Mouse (Mus musculus) adrenal gland, adult 8-10 months (tissue): Measurements from ENCODE around the gene Mapkapk2. TPM values are rescaled to one million over a fixed set of nuclear protein-coding genes. Genes with fewer than 3 reads are reported as not detected.
"Not testable (repeated sequence)": the region's sequence is repeated elsewhere in the genome, so short reads cannot be mapped to it uniquely, and the experiment has no call there.

Experiments used
- DNase-seq: peaks from one replicate; pipeline ENCODE4 v3.0.0; 2022
- total RNA-seq, 4 experiments: library from RNA; stranded (reverse); gene quantifications; 2 replicates each; pipeline ENCODE4 v1.2.4; 2022

The Mapkapk2 gene
- 100 to 1,000 TPM; 155 to 174 (median 159) TPM for total RNA-seq

DNA sequence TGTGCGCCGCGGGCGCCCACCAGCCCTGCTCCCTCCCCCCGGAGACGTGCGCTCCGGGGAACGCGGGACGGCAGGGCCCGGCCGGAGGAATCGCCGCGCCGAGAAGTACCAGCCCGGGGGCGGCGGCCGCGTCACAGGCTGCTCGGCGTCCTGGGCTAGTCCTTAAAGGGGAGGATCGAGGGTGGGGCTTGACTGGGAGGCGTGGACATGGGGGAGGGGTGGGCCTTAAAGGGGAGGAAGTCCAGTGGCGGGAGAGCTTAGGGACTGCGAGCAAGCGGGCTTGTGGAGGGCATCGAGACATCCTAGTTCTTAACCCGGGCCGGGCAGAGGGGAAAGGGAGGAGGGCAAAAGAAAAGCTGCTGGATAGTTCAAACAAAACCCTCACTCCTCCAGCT lies at the start of gene Mapkapk2:
Gene Mapkapk2, minus strand, starts transcription at position 127 of the 395 bp plus-strand sequence.
- DNase-seq: peak; percentile 86

- no peak for DNase-seq
Observed at GRCm38 (mm10) chr1:131146181-131146614, 48.6 kb upstream of the Mapkapk2 start.

DNA sequence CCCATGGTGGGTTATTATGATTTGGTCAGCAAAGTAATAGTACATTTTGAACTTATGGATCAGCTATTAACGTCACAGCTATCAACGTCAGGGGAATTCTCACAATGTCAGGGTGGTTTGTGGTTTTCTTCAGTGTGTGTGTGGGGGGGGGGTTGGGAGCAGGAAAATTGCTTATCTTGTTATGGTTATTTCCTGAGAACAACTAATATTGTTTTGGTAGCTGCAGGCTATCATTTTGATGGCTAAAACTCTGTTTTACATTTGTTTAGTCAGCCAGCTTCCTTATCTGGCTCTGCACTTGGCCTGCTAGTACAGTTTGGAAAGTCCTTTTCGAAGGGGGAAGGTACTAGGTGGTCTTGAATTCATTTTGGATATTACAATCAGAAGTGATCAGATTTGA lies 47.6 kb upstream of the Mapkapk2 start:
- not testable (repeated sequence) for DNase-seq

DNA sequence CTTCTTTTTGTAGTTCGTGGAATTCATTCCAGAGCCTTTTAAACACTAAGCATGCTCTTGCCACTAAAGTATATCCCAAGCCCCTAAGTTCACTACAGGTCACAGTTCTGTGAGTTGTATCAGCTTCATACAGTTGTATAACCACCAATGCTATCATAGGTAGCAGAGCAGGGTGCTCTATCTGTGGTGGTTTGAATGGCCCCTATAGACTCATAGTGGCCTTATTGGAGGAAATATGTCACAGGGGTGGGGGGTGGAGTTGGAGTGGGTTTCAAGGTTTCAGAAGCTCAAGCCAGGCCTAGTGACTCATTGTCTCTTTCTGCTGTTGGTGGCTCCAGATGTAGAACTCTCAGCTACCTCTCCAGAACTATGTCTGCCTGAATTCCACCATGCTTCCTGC lies 44.8 kb upstream of the Mapkapk2 start:
- no peak for DNase-seq

DNA sequence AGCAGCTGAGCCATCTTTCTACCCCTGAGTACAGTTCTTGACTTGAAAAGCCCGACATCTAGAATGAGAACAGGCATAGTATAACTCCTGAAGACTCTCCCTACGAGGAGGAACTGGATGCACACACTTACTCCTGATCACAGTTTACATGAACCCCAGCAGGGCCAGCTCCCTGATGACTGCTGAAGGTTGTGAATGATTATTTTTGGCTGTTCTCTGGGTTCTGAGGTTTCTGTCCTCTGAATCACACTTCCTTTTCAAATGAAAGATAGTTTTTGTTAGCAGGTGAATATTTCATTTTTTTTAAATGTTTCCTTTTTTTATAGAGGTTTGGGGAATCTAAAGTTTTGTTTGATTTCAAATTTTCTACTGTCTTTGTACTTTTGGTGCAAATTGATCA lies 43.8 kb upstream of the Mapkapk2 start:
- no peak for DNase-seq

DNA sequence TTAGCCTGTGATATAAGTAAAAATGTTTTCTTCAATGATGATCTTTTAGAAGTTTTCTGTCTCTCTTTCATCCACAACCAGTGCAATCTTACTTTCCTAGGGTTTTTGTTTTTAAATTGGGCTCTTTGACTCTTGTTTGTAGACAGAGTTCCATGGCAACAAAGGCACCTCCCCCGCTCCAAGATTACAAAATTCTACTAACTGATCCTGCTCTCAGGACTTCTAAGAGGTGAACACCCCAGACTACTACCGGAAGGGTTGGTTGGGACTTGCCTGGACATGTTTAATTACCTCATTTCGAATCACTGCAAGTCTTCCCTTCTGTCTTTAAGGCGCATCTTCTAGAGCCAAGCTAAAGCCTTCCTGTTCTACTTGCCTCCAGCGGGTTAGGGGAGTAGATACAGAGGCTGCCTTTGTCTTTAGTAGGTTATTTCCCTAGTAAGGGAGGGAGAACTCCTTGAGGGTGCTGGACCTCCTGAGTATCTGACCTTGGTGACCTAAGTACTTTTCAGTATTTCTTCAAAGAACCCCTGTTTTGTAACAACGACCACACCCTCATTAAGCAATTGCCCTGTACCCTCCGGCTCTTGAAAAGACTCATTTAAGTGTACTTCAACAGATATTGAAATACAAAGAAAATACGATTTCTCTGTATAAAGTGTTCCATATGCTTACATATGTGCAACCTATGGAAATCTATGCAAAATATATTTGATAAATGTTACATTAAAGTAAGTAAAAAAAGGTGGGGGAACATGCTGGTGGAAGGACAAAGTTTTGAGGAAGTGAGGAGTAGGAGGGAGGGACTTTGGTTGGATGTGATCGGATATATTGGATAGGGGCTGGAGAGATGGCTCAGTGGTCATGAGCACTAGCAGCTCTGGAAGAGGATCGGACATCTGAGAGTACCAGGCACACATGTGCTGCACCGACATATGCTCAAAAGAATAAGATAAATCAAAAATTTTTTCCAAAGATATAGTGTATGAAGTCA lies 41.8 kb upstream of the Mapkapk2 start:
- no peak for DNase-seq

DNA sequence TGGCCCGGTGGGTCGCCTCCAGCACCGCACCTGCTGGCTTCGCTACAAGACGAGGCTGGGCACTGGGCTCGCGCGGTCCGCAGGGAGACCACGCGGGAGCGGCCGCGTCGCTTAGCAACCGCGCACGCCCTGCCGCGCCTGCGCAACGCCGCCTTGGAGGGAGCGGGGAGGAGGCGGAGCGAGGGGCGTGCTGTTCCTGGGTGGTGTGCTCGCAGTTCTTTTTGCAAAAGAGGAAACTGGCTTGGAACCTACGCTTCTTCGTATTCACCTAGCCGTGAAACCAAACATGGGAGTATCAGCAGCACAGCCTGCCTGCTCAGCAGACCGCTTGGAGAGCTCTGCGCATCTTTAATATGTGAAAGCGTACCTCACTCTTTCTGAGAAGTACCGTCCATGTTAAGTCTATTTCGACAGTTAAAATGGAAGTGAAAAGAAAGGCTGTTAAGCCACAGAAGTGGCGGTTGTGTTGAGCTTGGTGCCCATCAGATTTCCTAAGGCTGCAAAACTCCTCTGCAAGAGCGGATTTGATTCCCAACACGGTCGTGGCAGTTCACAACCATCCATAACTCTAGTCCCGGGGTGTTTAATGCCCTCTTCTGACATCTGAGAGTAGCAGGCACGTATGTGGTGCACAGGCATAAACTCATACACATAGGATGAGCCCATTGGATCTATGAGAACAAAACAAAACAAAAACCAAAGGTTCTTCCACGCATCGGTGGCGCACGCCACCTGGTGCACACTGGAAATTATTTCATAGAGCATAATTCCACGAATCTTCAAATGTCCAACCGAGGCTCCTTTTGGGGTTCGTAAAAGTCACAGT lies 40.8 kb upstream of the Mapkapk2 start, which contains the start of gene Dyrk3:
Gene Dyrk3, minus strand, starts transcription at position 150 of the 826 bp plus-strand sequence.
- peak; percentile 89 for DNase-seq

- no peak for DNase-seq
Observed at GRCm38 (mm10) chr1:131137717-131138118, 40.1 kb upstream of the Mapkapk2 start.

GRCm38 (mm10) chr1:131137111-131137510 lies 39.5 kb upstream of the Mapkapk2 start:
- DNase-seq: no peak

- DNase-seq: no peak
Observed at GRCm38 (mm10) chr1:131135960-131136629, 38.5 kb upstream of the Mapkapk2 start.

DNA sequence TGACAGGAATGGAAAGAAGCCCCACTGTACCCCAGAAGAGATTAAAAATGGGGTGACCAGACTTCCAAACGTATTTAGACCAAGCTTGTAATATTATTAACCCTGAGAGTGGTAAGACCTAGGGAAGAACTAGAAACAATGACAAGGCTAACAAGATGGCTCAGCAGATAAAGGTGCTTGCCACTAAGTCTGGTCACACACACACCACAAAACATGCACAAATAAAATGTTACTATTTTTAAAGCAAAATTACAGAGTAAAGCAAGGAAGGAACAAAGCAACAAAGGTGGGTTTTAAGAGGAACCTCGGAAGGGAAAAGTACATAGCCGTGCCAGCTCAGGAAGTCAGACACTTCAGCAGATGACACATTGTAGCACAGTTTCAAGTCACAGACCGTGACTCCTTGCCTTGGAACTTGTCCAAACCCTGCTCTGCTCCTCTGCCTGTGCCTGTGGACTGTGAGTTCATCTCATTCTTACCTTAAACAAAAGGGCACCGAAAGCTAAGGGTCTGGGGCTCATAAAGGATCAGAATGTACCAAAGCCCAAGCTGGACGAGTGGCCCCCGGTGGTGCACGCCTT lies 37.4 kb upstream of the Mapkapk2 start:
- DNase-seq: peak; percentile 69

DNA sequence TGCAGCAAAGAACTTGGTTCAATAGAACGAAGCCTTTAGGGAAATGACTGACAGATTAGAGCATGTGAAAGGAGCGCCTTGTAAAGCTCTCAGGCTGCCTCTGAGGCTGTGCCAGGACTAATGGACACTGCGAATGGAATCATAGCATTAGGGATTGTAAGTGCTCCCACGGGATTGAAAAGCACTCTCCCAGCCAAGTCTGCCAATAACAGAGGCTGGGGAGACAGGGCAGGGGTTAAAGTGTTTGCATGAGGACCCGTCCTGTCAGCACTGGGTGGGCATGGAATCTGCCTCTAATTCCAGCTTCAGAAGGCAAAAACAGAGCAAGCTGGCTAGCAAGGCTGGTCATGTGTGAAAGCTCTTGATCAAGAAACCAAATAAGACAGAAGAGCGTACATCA lies 36.6 kb upstream of the Mapkapk2 start:
- no peak for DNase-seq

- peak; percentile 80 for DNase-seq
Observed at GRCm38 (mm10) chr1:131125987-131126744, 28.5 kb upstream of the Mapkapk2 start.

DNA sequence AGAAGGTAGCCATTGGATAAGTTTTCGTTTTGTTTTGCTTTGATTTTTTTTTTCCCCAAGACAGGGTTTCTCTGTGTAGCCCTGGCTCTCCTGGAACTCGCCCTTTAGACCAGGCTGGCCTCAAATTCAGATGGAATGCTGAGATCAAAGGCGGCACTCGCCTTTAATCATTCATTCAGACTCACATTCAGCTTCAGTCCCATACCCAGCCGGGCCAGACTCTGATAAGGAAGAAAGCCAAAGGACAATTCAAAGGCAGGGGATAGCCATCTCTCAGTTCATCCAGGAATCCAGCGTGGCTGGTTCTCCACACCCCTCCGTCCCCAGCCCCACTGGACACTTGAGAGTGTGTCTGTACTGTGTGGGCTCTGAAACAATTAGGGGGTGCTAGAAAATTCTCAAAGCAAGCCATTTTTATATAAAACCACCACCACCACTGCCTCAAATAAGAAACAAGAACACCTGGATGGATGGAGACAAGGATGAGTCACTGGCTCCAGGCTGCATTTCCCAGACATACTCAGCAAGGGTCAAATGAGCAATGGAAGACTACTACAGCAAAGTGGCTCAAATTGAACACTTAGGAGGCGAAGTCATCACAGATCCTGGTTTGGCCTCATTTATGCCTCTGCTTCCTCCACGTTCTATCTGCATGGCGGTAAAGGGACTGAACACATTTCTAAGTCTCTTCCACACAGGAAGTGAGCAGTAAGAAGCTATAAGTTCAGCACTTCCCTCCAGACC lies 26.1 kb upstream of the Mapkapk2 start:
- DNase-seq: no peak

DNA sequence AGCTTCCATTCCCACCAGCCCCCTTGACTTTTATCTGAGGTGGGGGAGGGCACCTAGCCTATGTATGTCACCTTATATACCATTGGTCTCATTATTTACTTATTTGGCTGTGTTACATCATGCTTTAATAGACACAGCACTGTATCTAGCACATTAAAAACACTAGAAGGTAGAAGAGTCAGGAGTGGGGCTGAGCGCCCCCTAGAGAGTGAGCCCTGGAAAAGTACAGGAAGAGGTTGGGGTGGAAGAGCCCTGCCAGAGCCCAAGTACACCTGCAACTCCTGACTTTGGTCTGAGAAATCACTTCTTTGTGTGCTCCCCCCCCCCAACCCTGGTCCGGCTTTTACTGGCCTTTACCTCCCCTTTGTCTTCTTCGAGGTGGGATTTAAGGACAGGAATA lies 24.4 kb upstream of the Mapkapk2 start:
- no peak for DNase-seq

- DNase-seq: no peak
Observed at GRCm38 (mm10) chr1:131119026-131119425, 21.4 kb upstream of the Mapkapk2 start.

- no peak for DNase-seq
Observed at GRCm38 (mm10) chr1:131118530-131118929, 20.9 kb upstream of the Mapkapk2 start.

GRCm38 (mm10) chr1:131116430-131117011 lies 18.9 kb upstream of the Mapkapk2 start:
- no peak for DNase-seq

DNA sequence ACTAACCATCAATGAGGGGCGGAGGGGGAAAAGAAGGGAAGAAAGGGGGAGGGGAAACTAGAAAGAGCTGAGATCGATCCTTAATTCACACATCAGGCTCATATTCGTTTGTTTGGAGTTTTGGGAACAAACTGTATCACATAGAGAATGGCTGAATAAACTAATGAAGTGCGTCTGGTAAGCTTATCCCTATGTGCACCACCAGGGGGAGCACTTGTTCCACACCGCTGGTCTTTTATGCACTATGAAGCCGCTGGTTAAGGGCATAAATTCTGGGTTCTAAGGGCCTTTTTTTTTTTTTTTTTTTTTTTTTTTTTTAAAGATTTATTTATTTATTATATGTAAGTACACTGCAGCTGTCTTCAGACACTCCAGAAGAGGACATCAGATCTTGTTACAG lies 18.3 kb upstream of the Mapkapk2 start:
- DNase-seq: no peak

GRCm38 (mm10) chr1:131112576-131112975 lies 14.9 kb upstream of the Mapkapk2 start:
- DNase-seq: no peak
